ENCODE assay signal across 8 mouse cellular contexts in the genomic region with DNA sequence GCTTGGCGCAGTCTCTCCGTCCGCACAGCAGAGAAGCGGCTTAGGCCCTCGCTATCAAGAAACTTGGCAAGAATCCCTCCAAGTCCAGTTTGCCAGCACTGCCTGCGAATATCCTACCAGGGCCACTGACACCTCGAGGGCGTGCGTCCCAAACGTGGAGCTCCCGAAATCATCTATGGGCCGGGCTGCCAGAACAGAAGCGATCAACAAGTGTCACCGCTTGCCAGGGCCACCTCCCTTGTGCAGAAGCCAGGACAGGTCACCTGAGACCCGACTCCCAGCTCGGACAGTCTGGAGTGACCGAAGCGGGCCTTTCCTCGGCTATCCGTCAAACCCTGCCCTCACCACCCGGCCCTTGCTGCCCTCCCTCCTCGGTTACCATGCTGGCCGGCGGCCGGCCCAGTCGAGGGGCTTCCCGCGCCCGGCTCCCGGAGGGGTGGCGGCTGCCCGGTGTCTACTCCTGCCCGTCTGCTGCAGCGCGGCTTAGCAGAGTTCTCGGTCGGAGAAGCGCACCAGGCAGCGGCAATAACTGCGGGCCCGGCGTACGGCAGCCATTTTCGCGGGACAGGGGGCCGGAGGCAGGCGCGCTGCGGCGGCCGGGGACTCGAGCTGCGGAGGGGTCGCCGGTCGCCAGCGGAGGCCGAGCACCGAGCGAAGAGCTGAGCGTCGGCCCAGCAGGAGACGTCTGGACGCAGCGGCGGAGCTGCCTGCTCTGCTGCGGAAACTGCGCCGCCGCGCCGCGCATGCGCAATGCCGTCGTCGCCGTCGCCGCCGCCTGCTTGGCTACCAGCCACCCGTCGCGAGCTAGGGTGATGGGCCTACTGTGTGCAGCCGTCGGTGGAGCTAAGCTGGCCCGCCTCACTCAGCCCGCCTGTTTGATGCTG. TPM values are rescaled to one million over a fixed set of nuclear protein-coding genes. Genes with fewer than 3 reads are reported as not detected.
DNase-seq lines count a peak whose midpoint lies in the region; ATAC-seq and TF ChIP-seq lines count a peak whose summit lies in the region.

No protein-coding gene starts in this region.

- DNase-seq in 3134 (ENCODE audit: extremely low read depth, insufficient read length, low spot score) = peak; percentile 89
- DNase-seq in adrenal gland, postnatal 25 days = peak; percentile 83
- peak; percentile 84 for DNase-seq in embryonic facial prominence, embryonic 11.5 days (ENCODE audit: low spot score)
- peak; percentile 99 for DNase-seq in heart, adult 11 months
- peak; percentile 83 for DNase-seq in kidney, adult 2 months
- peak; percentile 77 for DNase-seq in limb, embryonic 14.5 days (ENCODE audit: low spot score)
- DNase-seq in spleen, adult 2 months (ENCODE audit: low read depth in 1 of 2, low spot score in 2 of 2) = peak; percentile 73 to 77

- no peak for TF ChIP-seq CTCF in kidney, adult 2 months (conservative IDR thresholded peaks at IDR 0.05; ENCODE audit: insufficient read depth, insufficient read length, low read depth, low read length)
- TF ChIP-seq CTCF in spleen, adult 2 months (IDR thresholded peaks at IDR 0.05; ENCODE audit: extremely low read depth, insufficient read depth, insufficient read length, insufficient replicate concordance) = no peak

- peak overlapping the region; percentile 82 for H3K9ac ChIP-seq in embryonic facial prominence, embryonic 11.5 days (replicated peaks; ENCODE audit: low read length)
- H3K9ac ChIP-seq in limb, embryonic 14.5 days (ENCODE audit: low read depth, low read length, severe bottlenecking) = peak overlapping the region; percentile 92
- H3K9ac ChIP-seq in midbrain, embryonic 16.5 days (ENCODE audit: low read depth, low read length) = peak overlapping the region; percentile 78

- no peaks in the 10 kb centered on the region for H3K9me3 ChIP-seq in embryonic facial prominence, embryonic 11.5 days (replicated peaks; ENCODE audit: control insufficient read depth, low read length)
- no peaks in the 10 kb centered on the region for H3K9me3 ChIP-seq in limb, embryonic 14.5 days (ENCODE audit: control insufficient read depth, low read length)
- H3K9me3 ChIP-seq in midbrain, embryonic 16.5 days (replicated peaks; ENCODE audit: control insufficient read depth, low read length, poor library complexity, severe bottlenecking) = no peaks in the 10 kb centered on the region

- peak; percentile 74 for TF ChIP-seq POLR2A in kidney, adult 2 months (IDR thresholded peaks at IDR 0.05; ENCODE audit: low read depth, low read length)
- peak; percentile 84; the same call in 1 of the 2 replicates for TF ChIP-seq POLR2A in limb, embryonic 14.5 days (IDR thresholded peaks at IDR 0.05; ENCODE audit: borderline replicate concordance, extremely low read depth, insufficient read depth, insufficient read length)
- TF ChIP-seq POLR2A in spleen, adult 2 months (IDR thresholded peaks at IDR 0.05; ENCODE audit: low read depth, low read length) = peak; percentile 91

- no peaks in the 10 kb centered on the region for H3K27me3 ChIP-seq in embryonic facial prominence, embryonic 11.5 days (ENCODE audit: control insufficient read depth, insufficient read depth, low read length)
- no peaks in the 10 kb centered on the region for H3K27me3 ChIP-seq in kidney, adult 2 months (replicated peaks; ENCODE audit: control insufficient read depth, insufficient read depth, low read length)
- no peaks in the 10 kb centered on the region for H3K27me3 ChIP-seq in limb, embryonic 14.5 days (ENCODE audit: control insufficient read depth, insufficient read depth, low read length)
- no peaks in the 10 kb centered on the region for H3K27me3 ChIP-seq in midbrain, embryonic 16.5 days (ENCODE audit: control insufficient read depth, insufficient read depth, low read depth, low read length)
- H3K27me3 ChIP-seq in spleen, adult 2 months (ENCODE audit: control insufficient read depth, insufficient read depth, low read length) = no peaks in the 10 kb centered on the region

- WGBS in embryonic facial prominence, embryonic 11.5 days = under 1% methylated on average over 86 of the region's 88 CpGs
- under 1% methylated on average over 88 of the region's 88 CpGs for WGBS in kidney, adult 2 months
- WGBS in limb, embryonic 14.5 days = under 1% methylated on average over 83 of the region's 88 CpGs
- under 1% methylated on average over 81 of the region's 88 CpGs for WGBS in midbrain, embryonic 16.5 days
- under 1% methylated on average over 86 of the region's 88 CpGs for WGBS in spleen, adult 2 months

- peak overlapping the region; percentile 77 for H3K27ac ChIP-seq in embryonic facial prominence, embryonic 11.5 days (replicated peaks; ENCODE audit: low read depth, low read length)
- H3K27ac ChIP-seq in kidney, adult 2 months (ENCODE audit: insufficient read depth, low read depth, low read length) = peak overlapping the region; percentile 93
- peak overlapping the region; percentile 92 for H3K27ac ChIP-seq in limb, embryonic 14.5 days (replicated peaks; ENCODE audit: low read depth, low read length)
- H3K27ac ChIP-seq in midbrain, embryonic 16.5 days (ENCODE audit: low read length) = peak overlapping the region; percentile 91
- peak overlapping the region; percentile 96 for H3K27ac ChIP-seq in spleen, adult 2 months (ENCODE audit: insufficient read depth, low read length)

- peak; percentile 78 for ATAC-seq in embryonic facial prominence, embryonic 11.5 days (replicated peaks; ENCODE audit: insufficient number of reproducible peaks, low FRiP score, low TSS enrichment, low read depth)
- ATAC-seq in limb, embryonic 14.5 days (ENCODE audit: low FRiP score, low read depth) = peak; percentile 81
- peak; percentile 85 for ATAC-seq in midbrain, embryonic 16.5 days

- no peaks in the 10 kb centered on the region for H3K4me1 ChIP-seq in embryonic facial prominence, embryonic 11.5 days (ENCODE audit: control insufficient read depth, insufficient read depth, low read length)
- H3K4me1 ChIP-seq in kidney, adult 2 months (ENCODE audit: control insufficient read depth, insufficient read depth, low read length) = peaks cover 17% of the 10 kb centered on the region; the same call in 1 of the 2 replicates
- peaks cover 21% of the 10 kb centered on the region for H3K4me1 ChIP-seq in limb, embryonic 14.5 days (ENCODE audit: control insufficient read depth, insufficient read depth, low read length)
- H3K4me1 ChIP-seq in midbrain, embryonic 16.5 days (ENCODE audit: control insufficient read depth, insufficient read depth, low read length) = peaks cover 15% of the 10 kb centered on the region
- no peaks in the 10 kb centered on the region; the same call in 1 of the 2 replicates for H3K4me1 ChIP-seq in spleen, adult 2 months (ENCODE audit: control insufficient read depth, insufficient read depth, insufficient read length)

- H3K4me2 ChIP-seq in embryonic facial prominence, embryonic 11.5 days (ENCODE audit: low read depth, low read length) = peak overlapping the region; percentile 92
- peak overlapping the region; percentile 79 for H3K4me2 ChIP-seq in limb, embryonic 14.5 days (replicated peaks; ENCODE audit: low read depth, low read length, severe bottlenecking)
- H3K4me2 ChIP-seq in midbrain, embryonic 16.5 days (ENCODE audit: low read length) = peak overlapping the region; percentile 91

- peak overlapping the region; percentile 74 for H3K4me3 ChIP-seq in embryonic facial prominence, embryonic 11.5 days (ENCODE audit: low read depth, low read length)
- H3K4me3 ChIP-seq in kidney, adult 2 months (ENCODE audit: insufficient read depth, low read depth, low read length) = peak overlapping the region; percentile 77
- H3K4me3 ChIP-seq in limb, embryonic 14.5 days (replicated peaks; ENCODE audit: low read length) = peak overlapping the region; percentile 91
- peak overlapping the region; percentile 85 for H3K4me3 ChIP-seq in midbrain, embryonic 16.5 days (ENCODE audit: low read depth, low read length)
- peak overlapping the region; percentile 81 for H3K4me3 ChIP-seq in spleen, adult 2 months (ENCODE audit: extremely low read depth, insufficient read depth, insufficient read length)

- H3K36me3 ChIP-seq in embryonic facial prominence, embryonic 11.5 days (replicated peaks; ENCODE audit: control insufficient read depth, insufficient read depth, low read depth, low read length) = no peaks in the 10 kb centered on the region
- no peaks in the 10 kb centered on the region; the same call in 1 of the 2 replicates for H3K36me3 ChIP-seq in kidney, adult 2 months (ENCODE audit: control insufficient read depth, insufficient read depth, low read length)
- H3K36me3 ChIP-seq in limb, embryonic 14.5 days (ENCODE audit: control insufficient read depth, insufficient read depth, low read length) = peaks cover 12% of the 10 kb centered on the region
- H3K36me3 ChIP-seq in midbrain, embryonic 16.5 days (ENCODE audit: control insufficient read depth, insufficient read depth, low read length) = no peaks in the 10 kb centered on the region
- peaks cover 1% of the 10 kb centered on the region; the same call in 1 of the 2 replicates for H3K36me3 ChIP-seq in spleen, adult 2 months (ENCODE audit: control insufficient read depth, insufficient read depth, low read length)

RNA-seq across cellular contexts. Expression of a gene that starts 0.7 kb away (rescaled TPM):
- 108 and 122 TPM in 2 replicates for total RNA-seq in adrenal gland, postnatal 25 days (2021)
- 37.3 and 37.4 TPM in 2 replicates for polyA plus RNA-seq in embryonic facial prominence, embryonic 11.5 days (2014; fragmentation: Nextera tagmentation; extraction: Ambion mirVana)
- 93.3 and 100.0 TPM in 2 replicates for polyA plus RNA-seq in kidney, adult 2 months (2012; rRNA removed)
- polyA plus RNA-seq in limb, embryonic 14.5 days (2012; rRNA removed) = 61.4 and 65.6 TPM in 2 replicates
- 43.6 and 44.2 TPM in 2 replicates for polyA plus RNA-seq in limb, embryonic 14.5 days (2014; fragmentation: Nextera tagmentation; extraction: Ambion mirVana)
- polyA plus RNA-seq in midbrain, embryonic 16.5 days (2015; fragmentation: Nextera tagmentation; extraction: Ambion mirVana) = 74.0 and 81.0 TPM in 2 replicates
- 61.7 and 79.8 TPM in 2 replicates for polyA plus RNA-seq in spleen, adult 2 months (2012; rRNA removed)

RNA-seq across cellular contexts. Expression of a gene that starts 0.8 kb away (rescaled TPM):
- total RNA-seq in adrenal gland, postnatal 25 days (2021) = 22.0 and 26.7 TPM in 2 replicates
- 33.4 and 35.2 TPM in 2 replicates for polyA plus RNA-seq in embryonic facial prominence, embryonic 11.5 days (2014; fragmentation: Nextera tagmentation; extraction: Ambion mirVana)
- polyA plus RNA-seq in kidney, adult 2 months (2012; rRNA removed) = 8.2 and 8.9 TPM in 2 replicates
- polyA plus RNA-seq in limb, embryonic 14.5 days (2012; rRNA removed) = 31.0 and 35.2 TPM in 2 replicates
- polyA plus RNA-seq in limb, embryonic 14.5 days (2014; fragmentation: Nextera tagmentation; extraction: Ambion mirVana) = 25.4 and 29.3 TPM in 2 replicates
- polyA plus RNA-seq in midbrain, embryonic 16.5 days (2015; fragmentation: Nextera tagmentation; extraction: Ambion mirVana) = 42.5 and 44.5 TPM in 2 replicates
- polyA plus RNA-seq in spleen, adult 2 months (2012; rRNA removed) = 3.0 and 4.0 TPM in 2 replicates

RNA-seq across cellular contexts. Expression of a gene that starts 56.4 kb away (rescaled TPM):
- total RNA-seq in adrenal gland, postnatal 25 days (2021) = not detected in 2 replicates
- polyA plus RNA-seq in embryonic facial prominence, embryonic 11.5 days (2014; fragmentation: Nextera tagmentation; extraction: Ambion mirVana) = not detected in 2 replicates
- 3.1 and 3.5 TPM in 2 replicates for polyA plus RNA-seq in kidney, adult 2 months (2012; rRNA removed)
- polyA plus RNA-seq in limb, embryonic 14.5 days (2012; rRNA removed) = 0.03 and 0.05 TPM in 2 replicates
- polyA plus RNA-seq in limb, embryonic 14.5 days (2014; fragmentation: Nextera tagmentation; extraction: Ambion mirVana) = 0.11 TPM in 1 of 2 replicates, not detected in the other
- polyA plus RNA-seq in midbrain, embryonic 16.5 days (2015; fragmentation: Nextera tagmentation; extraction: Ambion mirVana) = not detected in 2 replicates
- not detected in 2 replicates for polyA plus RNA-seq in spleen, adult 2 months (2012; rRNA removed)

Comparison
In these comparisons a context has a peak if more than half of its experiments do, and no peak if none do; other contexts are left out.
1. Peak in every context shown above with its lines: DNase-seq, ATAC-seq, H3K4me3 ChIP-seq and H3K27ac ChIP-seq.